Mouse (Mus musculus): ENCODE measurements around the gene Dapk1.
A peak's percentile ranks its signal among the peaks of the same experiment; 100 is the strongest.
"Not testable (repeated sequence)": the region's sequence is repeated elsewhere in the genome, so short reads cannot be mapped to it uniquely, and the experiment has no call there.

The Dapk1 gene

GRCm38 (mm10) chr13:60601436-60602415, at the start of gene Dapk1:
Gene Dapk1, plus strand, starts transcription at chr13:60601947.
- DNase-seq = peak; percentile 70

- no peak for DNase-seq
Observed at GRCm38 (mm10) chr13:60553326-60553725, 48.4 kb upstream of the Dapk1 start.

GRCm38 (mm10) chr13:60556476-60556875, 45.3 kb upstream of the Dapk1 start:
- no peak for DNase-seq

GRCm38 (mm10) chr13:60556911-60557310, 44.8 kb upstream of the Dapk1 start:
- DNase-seq = no peak

GRCm38 (mm10) chr13:60564303-60564702, 37.4 kb upstream of the Dapk1 start:
- DNase-seq = no peak

GRCm38 (mm10) chr13:60568934-60569548, 32.7 kb upstream of the Dapk1 start:
- no peak for DNase-seq

GRCm38 (mm10) chr13:60569549-60569941, 32.2 kb upstream of the Dapk1 start:
- no peak for DNase-seq

GRCm38 (mm10) chr13:60573541-60573940, 28.2 kb upstream of the Dapk1 start:
- no peak for DNase-seq

GRCm38 (mm10) chr13:60573971-60574370, 27.8 kb upstream of the Dapk1 start:
- DNase-seq = no peak

GRCm38 (mm10) chr13:60578541-60578940, 23.2 kb upstream of the Dapk1 start:
- no peak for DNase-seq

GRCm38 (mm10) chr13:60594866-60595265, 6.9 kb upstream of the Dapk1 start:
- DNase-seq = no peak

- no peak for DNase-seq
Observed at GRCm38 (mm10) chr13:60595519-60595918, 6.2 kb upstream of the Dapk1 start.

- DNase-seq = peak; percentile 11
Observed at GRCm38 (mm10) chr13:60602416-60603251, 887 bp downstream of the Dapk1 start.

GRCm38 (mm10) chr13:60603252-60603562, 1.5 kb downstream of the Dapk1 start:
- no peak for DNase-seq

- no peak for DNase-seq
Observed at GRCm38 (mm10) chr13:60607411-60607810, 5.7 kb downstream of the Dapk1 start.

GRCm38 (mm10) chr13:60608411-60609046, 6.8 kb downstream of the Dapk1 start:
- no peak for DNase-seq

- DNase-seq = no peak
Observed at GRCm38 (mm10) chr13:60609234-60609633, 7.5 kb downstream of the Dapk1 start.

GRCm38 (mm10) chr13:60610558-60610957, 8.8 kb downstream of the Dapk1 start:
- DNase-seq = no peak

GRCm38 (mm10) chr13:60610971-60611370, 9.2 kb downstream of the Dapk1 start:
- not testable (repeated sequence) for DNase-seq

GRCm38 (mm10) chr13:60612160-60612559, 10.4 kb downstream of the Dapk1 start:
- no peak for DNase-seq

- no peak for DNase-seq
Observed at GRCm38 (mm10) chr13:60614154-60614553, 12.4 kb downstream of the Dapk1 start.

GRCm38 (mm10) chr13:60615057-60615650, 13.4 kb downstream of the Dapk1 start:
- DNase-seq = no peak

Measured in cerebellum, adult 11 months (tissue).